Mouse (Mus musculus) CD4-positive, CD25-positive, alpha-beta regulatory T cell, adult 4 months (primary cell): Measurements from ENCODE around the gene Large1. TPM values are rescaled to one million over a fixed set of nuclear protein-coding genes. Genes with fewer than 3 reads are reported as not detected.
"Not testable (repeated sequence)": the region's sequence is repeated elsewhere in the genome, so short reads cannot be mapped to it uniquely, and the experiment has no call there.

ENCODE experiments used
- ATAC-seq: one replicate; pipeline ENCODE4 v1.8.0; 2017
- polyA plus RNA-seq, 2 experiments: library from polyadenylated mRNA; unstranded; fragments of 100-300 nt; shearing (Covaris generic); gene quantifications; one replicate each; pipeline ENCODE4 v1.2.1; 2017

Gene Large1
- polyA plus RNA-seq, 2 experiments from 2014 or later: 0.32 TPM; not detected in 1

DNA sequence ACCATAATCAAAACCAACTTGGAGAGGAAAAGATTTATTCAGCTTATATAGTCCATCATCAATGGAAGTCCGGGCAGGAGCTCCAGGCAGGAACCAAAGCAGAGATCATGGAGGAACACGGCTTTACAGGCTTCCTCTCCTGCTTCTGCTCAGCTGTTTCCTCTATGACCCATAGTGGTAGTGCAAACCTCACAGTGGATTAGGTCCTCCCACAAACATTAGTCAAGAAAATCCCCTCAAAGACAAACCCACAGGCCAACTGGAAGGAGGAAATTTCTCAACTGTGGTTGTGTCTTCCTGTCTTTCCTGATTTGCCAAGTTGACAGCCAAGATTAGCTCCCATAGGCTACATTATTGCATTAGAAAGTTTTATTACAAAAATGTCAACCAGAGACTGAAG lies 59.7 kb downstream of the Large1 start:
- no peak for ATAC-seq

DNA sequence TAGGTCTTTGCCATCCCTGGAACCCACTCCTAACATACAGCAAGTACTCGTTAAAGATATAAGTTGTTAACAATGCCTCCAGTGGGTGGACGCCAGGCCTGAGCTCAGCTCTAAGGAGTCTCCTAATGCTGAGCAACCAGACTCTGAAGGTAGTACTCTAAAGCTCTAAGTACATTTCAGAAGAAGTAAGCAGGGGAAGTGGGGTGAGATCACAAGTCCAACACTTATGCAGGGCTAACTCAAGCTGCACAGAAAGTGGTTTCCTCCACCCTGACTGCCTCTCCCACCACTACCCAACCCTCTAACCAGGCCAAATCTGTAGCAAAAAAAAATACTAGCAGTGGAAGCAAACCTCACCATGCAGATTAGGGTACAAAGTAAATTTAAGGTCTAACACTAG lies 61.7 kb downstream of the Large1 start:
- no peak for ATAC-seq

DNA sequence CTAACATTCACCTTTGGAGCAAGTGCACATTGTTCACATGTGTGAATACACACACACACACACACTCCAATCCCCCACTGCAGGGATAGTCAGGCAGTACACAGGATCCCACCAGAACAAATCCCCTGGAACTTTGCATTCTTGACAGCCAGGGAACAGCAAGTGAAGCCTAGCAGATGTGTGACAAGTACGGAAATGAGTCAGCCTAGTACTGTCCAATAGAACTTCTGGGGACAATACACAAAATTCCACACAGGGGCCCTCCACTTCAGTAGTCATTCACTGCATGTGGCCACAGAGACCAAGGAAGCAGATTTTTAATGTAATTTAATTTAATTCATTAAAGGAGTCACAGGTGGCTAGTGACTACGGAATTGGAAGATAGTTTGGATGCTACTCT lies 62.7 kb downstream of the Large1 start:
- no peak for ATAC-seq

DNA sequence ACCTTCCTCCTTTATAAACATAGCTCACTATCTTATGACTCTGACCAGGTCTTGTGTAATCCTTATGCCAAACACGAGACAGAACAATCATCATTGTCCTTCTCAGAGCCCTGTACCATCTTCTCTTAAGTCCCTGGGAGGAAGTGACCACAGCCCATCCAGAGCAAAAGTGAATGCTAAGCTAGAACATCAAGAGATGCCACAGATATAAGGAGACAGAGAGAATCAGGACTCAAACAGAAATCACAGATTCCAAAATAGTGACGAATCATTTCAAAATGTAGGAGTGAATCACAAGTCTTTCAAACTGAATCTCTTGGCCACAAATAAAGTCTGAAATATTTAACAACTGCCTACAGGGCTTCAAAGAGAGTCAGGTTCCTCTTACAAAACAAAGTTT lies 63.5 kb downstream of the Large1 start:
- no peak for ATAC-seq

DNA sequence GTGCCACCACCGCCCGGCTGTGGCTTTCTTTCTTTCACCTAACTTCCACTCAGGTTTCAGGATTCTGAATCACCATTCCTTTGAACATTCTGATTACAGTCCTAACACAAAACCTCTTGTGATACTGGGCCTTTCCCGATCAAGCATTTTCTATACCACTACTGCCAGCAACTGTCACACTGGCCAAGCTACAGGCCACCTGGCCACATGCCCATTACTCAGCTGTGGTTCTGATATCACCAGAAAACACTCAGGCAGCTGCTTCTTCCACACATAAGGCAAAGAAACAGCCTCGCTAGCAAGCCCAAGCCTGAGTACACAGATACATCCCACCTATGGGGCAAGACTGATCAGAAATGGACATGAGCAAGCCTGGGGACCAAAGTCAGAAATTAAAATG lies 71.3 kb downstream of the Large1 start:
- ATAC-seq: no peak

DNA sequence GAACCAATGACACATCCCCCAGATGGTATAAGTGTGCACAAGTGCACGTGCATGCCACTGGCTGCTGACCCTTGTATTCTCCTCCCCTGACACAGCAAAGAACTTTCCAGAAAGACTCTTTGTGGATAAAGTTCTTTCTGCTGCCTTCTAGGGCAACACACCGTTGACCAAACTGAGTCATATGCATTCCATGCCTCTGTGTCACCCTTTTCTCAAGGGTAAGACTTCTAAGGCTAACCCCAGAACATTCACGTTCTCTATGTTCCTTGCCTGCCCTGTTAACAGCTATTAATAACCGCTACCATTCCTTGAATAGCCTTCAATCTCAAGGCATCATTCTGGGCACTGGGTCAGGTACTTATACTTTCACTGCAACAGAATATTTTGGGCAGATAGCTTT lies 77.3 kb downstream of the Large1 start:
- no peak for ATAC-seq

DNA sequence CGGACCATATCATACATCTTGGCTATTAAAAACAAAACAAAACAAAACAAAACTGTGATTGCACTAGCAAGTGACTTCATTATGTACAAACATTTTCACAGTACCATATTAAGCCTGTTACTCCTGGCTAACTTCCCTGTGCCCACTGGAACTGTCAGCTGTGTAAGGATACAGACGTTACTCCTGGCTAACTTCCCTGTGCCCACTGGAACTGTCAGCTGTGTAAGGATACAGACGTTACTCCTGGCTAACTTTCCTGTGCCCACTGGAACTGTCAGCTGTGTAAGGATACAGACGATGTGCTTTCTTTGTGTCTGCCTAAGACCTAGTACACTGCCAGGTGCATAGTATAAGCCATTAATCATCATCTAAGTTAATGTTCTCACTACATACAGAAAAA lies 77.9 kb downstream of the Large1 start:
- not testable (repeated sequence) for ATAC-seq

DNA sequence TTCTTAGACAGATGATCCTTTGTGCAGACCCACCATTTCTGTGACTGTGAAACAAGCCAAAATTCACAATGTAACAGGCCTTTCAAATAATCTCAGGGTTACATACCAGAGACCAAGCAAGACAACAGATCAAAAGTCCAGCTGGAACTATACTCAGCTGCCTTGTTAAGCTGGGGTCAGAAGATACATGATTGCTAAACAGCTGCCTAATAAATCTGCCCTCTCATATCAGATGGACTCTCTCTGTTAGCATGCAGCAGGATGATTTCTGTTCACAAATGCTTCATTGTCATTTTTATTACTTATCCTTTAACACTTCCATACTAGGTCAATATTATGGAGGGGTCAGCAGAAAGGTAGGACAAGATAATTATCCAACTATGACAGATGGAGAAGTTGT lies 80.2 kb downstream of the Large1 start:
- ATAC-seq: no peak

DNA sequence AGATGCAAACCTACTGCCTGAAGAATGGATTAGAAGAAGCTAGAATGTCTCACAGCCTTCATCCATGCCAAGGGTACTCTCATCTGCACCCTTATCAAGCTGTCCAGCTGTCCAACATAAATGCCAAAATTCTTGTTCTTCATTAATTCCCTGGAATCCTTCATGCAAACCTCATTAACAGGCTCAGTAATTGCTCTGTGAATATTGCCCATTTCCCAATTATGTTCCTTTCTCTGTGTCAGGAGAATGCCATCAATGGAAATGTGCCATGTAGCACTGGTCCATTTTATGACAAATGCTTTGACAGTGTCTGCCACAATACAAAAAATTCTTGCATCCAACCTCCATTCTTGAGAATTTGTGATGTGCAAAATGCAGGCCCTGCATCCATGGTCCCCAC lies 82.3 kb downstream of the Large1 start:
- no peak for ATAC-seq

DNA sequence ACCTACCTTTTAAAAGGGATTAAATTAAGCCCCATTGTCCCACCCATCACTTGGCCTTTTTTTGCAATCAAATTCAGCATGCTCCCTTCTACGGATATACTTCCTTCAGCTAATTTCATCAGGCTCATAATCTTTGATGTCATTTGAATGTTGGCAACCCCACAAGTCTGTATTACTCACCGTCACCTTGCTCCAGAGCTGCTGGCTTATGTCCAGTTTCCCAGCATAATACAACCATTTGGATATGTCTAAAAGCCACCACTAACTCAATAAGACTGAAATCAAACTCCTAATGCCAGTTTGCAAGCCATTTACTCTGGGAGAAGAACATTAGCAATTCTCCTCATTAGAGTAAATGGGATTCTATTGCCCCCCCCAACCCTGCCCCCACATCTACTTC lies 95.4 kb downstream of the Large1 start:
- no peak for ATAC-seq

DNA sequence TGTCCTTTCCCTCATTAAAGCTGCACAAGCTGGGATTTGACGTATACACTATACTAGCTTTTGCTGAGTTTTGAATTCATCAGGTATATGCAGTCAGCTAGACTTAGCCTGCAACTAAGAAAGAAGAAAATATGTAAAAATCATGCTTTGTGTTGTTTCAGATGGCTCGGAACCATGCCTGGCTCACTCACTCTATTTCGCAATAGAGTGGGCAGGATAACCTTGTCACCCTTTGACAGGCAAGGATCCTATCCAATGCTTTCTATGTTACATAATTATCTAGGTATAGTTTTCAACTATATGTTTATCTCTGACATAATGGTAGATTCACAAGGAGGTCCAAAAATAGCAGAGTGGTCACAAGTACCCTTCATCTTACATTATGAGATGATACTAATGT lies 109.2 kb downstream of the Large1 start:
- no peak for ATAC-seq

DNA sequence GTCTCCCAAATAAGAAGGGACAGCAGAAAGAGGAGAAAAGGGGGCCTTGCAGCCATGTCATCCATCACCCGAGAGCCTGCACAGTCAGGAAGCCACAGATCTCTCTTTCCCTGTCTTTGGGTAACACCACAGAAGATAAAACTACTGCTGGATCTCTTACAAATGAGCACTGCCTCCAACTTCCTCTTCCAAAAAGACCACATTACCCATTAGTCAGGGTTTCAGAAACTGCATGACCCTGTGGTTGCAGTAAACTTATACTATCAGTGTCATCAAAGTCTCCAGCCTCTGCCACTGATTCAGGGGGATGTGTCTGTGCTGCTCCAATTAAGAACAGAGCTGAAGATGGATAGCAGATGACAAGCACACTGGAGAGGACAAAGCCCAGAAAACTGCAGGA lies 111.3 kb downstream of the Large1 start:
- ATAC-seq: no peak

DNA sequence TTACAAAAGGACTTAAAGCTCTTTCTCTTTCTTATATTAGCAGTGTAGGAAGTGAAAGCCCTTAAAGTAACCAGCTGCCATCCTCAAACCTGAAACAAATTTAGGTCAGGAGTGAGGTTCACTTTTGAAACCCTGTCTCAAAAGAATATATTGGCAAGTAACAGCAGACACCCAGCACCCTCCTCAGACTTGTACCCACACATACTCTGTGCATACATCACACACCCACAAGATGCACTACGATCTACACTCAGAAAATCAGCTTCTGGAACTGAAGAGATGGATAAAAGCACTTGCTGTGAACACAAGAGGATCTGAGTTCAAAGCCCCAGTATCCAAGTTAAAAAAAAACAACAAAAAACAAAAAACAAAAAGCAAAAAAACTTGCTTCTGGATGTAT lies 119.1 kb downstream of the Large1 start:
- ATAC-seq: no peak

DNA sequence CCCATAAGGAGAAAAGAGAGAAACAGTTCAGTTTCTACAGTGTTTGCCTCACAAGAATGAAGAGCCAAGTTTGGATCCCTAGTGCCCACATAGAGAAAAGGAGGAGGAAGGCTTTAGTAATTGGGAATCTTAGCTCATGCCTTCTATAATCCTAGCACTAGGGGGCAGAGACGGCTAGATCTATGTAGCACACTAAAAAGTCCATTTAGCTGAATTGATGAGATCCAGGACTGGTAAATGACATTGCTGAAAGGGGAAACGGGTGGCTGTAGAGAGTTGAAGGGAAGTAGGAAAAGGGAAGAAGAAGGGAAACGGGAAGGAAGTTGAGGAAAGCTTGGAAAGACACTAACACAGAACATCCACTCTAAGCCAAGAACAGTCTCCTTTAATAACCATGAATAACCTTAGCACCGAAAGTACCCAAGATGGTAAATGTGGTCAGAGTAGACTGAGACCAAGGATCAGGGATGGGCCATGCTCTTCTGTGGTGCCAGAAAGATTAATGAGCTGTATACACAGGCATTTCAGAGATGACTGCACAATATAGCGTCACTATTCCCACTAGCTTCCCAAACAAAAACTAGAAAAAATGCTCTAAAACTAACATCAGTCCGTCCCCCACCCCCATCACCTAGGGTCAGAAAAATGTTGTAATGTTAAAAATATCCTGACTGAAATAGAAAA lies 119.8 kb downstream of the Large1 start:
- ATAC-seq: no peak

DNA sequence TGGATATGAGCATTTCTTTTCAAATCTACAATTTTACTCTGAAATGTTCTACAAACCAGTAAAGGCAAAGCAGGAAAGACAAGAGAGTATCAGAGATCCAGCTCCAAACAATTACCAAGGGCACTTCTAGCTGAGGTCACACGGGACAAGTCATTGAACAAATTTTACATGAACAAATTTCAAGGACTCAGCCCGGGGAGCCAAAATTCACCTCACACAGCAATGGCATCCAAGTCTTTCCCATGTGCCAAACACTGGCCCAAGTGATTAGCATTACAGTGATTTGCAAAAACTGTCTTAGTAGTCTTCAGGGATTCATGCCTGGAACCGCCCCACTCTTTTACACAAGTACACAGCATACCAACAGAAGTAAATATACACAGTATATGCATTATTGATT lies 126.5 kb downstream of the Large1 start:
- ATAC-seq: no peak

DNA sequence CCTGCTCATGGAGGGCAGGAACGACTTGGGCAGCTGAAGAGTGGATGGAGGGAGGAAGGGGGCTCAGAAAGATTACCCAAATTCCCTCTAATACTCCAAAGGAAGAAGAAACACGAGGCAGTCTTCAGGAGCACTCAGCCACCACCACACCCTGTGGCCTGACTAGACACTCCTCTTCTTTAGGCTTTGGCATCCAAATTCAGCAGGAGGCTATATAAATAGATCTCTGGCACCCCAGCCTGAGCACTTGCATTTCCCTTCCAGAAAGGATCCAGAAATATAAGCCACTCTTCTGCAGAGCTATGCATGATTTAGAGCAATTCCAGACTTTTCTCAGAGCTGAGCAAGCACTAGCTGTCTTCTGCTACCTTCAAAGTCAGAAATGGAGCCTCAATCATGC lies 127.7 kb downstream of the Large1 start:
- no peak for ATAC-seq

DNA sequence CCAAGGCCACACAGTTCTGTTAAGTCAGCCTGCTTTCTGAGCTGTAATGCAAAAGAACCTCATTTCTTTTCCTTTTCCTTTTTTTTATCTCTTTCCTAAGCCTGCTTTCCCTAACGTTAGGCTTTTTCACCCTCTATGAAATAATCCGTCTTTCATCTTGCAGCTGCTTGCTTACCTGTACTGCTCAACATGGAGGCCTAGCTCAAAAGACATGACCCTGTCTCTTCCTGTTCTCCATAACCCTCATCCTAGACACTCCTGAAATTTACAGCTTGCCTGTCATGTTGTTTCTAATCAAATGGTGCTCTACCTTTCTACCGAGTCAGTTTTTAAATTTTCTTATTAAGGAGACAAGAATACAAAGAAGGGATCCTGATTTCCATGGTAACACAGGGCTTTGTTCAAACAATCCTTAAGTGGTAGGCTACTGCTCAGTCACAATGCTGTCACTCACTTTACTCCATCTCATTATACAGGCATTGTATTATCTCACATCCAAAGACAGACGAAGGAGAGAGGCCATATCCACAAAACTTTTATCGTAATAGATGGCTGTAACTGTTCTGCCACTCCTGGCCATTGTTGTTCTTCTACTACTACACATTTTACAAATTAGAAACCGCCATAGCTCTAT lies 134.0 kb downstream of the Large1 start:
- ATAC-seq: no peak

DNA sequence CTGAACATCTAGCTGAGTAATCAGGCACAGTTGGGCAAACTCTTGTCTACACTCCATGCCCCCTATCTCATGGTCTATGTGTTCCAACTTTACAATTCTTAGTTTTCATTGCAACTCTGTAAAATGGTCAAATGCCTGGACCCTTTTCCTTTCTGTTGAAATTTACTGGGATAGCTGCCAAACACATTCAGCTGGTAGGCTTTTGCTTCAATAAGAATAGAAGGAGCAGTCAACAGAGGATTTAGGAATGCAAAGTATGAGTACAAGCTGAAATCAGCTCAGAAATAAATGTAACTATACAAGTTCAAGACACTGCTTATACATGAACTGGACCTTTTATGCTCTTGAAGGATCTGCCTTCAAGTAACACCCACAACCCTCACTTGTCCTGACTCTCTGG lies 146.5 kb downstream of the Large1 start:
- ATAC-seq: no peak

DNA sequence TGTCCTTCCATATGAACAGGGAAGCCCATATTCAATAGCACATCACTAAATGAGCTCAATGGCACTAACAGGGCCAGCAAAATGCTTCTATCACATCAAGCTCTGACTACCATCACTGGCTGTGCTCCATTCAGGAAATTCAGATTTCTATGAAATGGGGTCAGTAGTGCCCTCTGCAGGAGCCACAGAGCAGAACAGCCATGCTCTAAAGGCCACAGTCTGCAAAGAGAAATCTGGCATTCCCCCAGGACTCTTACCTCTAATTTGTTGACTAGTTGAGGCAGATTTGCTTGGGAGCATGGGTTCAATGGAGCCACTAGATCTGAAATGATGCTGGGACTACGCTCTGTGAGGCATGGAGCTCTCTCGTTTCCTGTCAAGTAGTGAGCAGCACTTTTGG lies 151.5 kb downstream of the Large1 start:
- no peak for ATAC-seq

DNA sequence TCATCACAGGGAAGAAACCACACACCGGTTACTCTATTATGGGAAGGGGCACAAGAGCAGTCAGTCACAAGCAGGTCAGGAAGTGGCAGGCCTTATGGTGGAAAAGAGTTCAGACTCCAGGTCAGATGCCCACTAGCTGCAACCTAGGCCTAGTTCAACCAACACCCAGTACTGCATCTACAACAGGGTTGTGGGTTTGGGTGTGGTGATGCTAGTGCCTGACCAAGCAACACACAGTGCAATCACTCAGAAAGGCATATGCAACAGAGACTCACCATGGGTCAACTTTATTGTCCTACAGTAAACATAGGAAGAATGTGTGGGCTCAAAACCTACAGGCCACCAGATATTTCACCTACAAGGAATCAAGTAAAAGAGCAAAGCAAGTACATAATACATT lies 155.6 kb downstream of the Large1 start:
- ATAC-seq: no peak

DNA sequence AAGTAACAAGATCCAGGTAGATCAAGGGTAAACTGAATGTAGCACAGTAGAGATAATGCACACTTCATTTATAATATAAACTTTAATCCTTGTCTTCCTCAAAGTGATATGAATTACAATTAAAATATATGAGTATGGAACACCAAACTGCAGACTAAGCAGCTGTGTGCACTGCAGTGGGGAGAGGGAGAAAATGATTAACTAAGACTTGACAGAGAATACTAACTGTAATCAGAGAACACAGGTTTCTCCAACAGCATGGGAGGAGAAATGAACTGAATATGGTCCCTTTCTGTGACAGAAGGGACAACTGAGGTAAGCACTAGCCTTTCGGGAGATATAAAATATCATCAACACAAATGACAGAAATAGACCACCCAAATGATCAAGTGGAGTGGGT lies 164.7 kb downstream of the Large1 start:
- no peak for ATAC-seq

DNA sequence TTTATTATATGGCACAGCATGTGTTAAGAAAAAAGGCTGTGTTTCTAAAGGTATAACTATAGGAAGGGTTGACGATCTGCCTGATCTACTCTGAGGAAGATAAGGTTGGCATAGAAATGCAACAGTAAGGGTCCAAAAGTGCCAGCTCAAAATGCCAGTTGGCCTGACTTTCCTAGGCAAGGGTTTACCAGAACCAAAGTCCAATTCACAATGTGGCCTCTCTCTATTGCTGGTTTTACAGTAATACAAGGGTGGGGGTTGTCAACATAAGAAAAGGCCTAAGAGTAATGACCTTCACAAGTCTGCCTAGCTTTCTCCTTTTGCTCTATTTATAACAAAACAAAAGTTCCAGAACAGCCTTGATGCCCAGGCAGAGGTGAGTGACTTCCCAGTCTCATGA lies 166.0 kb downstream of the Large1 start:
- ATAC-seq: no peak

DNA sequence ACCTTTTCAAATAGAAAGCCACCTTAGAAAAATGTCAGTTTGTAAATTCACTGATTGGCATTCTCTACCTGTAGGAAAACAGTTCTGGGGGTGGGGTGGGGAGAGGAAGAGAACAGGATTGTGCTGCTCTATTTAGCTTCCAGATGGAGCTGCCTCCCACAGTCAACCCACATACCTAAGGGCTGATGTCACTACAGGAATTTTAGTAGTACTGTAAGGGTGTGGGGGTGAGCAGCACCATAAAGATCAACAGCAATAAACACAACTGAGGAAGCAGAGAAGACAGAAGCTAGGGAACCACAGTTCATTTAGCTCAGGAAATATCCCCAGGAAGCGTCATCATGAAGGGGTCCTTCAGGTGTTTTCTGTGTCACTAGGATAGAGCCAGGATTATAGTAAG lies 174.9 kb downstream of the Large1 start:
- ATAC-seq: no peak

DNA sequence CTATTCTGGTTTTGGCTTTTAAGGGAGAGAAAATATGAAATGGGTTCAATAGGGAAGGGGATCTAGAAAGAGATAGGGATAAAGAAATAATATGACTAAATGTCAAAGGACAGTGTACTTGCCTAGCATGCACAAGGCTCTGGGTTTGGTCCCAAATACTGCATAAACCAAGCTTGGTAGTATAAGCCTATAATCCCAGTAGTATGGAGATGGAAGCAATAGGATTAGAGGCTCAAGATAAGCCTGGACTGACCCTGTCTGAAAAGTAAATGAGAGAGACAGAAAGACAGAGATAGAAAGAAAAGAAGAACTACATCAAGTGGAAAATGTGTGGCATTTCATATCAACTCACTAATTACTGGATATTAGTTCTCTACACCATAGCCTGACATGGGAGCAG lies 180.7 kb downstream of the Large1 start:
- no peak for ATAC-seq

DNA sequence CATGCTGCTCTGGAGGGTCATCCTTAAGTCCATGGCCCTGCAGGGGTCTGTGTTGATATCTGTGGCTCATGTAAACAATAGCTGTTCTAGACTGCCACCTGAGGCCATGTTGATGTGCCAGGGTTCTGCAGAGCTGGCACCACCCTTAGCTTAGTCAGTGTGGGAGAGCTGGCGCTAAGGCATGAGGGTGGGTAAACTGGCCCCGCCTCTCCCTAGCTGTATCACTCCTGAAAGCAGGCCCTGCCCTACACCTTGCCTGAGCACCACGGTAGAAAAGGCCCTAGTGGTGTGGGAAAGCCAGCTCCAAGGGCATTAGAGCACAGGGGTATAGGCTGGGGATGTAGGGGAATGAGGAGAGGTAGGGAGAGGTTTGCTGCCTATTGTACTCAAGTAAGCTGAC lies 191.3 kb downstream of the Large1 start:
- no peak for ATAC-seq
